Mouse (Mus musculus): ENCODE results near the gene Kcnh8. TPM values are rescaled to one million over a fixed set of nuclear protein-coding genes. Genes with fewer than 3 reads are reported as not detected.

The Kcnh8 gene
- polyA plus RNA-seq, 1 experiment from 2014 or later: 3.8 TPM

DNA sequence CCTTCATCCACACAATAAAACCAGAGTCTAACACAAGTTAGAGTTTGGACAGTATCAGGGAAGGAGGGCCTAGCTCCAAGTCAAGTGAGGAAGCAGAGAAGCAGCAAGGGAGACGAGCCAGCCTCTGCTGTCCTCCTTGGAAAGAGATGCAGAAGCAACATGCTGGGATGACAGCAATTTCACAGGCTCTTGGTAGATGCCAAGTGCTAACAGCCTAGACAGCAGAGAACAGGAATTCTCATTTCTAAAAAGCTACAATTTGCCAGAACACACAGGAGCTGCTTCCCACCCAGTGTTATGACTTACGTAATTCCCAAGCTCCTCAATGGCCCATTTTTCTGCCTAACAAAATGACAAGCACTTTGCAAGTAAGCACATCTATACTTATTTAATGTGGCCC, 277.5 kb downstream of the Kcnh8 start:
- H3K9ac ChIP-seq: no peak overlapping the region
- H3K4me1 ChIP-seq: no peaks in the 10 kb centered on the region
- 73% methylated on average over 2 of the region's 2 CpGs for WGBS
- no peak overlapping the region for H3K4me2 ChIP-seq (replicated peaks)
- H3K27me3 ChIP-seq (replicated peaks): no peaks in the 10 kb centered on the region
- H3K9me3 ChIP-seq: no peaks in the 10 kb centered on the region
- H3K4me3 ChIP-seq: no peak overlapping the region
- ATAC-seq (ENCODE audit: low FRiP score, low read depth): no peak
- H3K27ac ChIP-seq: no peak overlapping the region
- no peaks in the 10 kb centered on the region for H3K36me3 ChIP-seq

DNA sequence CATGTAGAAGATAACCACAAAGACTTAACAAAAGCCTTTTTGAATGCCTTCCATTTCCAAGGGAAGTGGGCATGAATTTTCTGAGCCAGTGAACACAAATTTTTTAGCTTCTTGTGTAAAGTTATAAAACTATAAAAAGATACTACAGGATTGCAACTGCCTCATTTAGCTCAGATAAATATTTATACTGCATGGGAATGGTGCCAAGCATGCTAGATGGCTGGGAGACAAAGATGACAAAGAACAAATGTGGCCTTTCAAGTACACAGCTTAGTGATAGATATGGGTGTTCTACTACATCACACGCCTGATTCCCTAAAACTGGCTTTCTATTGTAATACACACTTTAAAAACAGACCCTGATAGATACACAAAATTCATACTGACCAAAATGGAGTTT, 282.7 kb downstream of the Kcnh8 start:
- Histone ChIP-seq H3K4me1 (no peaks in the 10 kb centered on the region), H3K27ac (no peak overlapping the region), H3K9ac (no peak overlapping the region), H3K4me2 (replicated peaks) (no peak overlapping the region), H3K4me3 (no peak overlapping the region), H3K36me3 (no peaks in the 10 kb centered on the region), H3K9me3 (no peaks in the 10 kb centered on the region), H3K27me3 (replicated peaks) (no peaks in the 10 kb centered on the region)
- ATAC-seq (ENCODE audit: low FRiP score, low read depth): no peak
- 83% methylated on average over 1 of the region's 1 CpGs for WGBS

DNA sequence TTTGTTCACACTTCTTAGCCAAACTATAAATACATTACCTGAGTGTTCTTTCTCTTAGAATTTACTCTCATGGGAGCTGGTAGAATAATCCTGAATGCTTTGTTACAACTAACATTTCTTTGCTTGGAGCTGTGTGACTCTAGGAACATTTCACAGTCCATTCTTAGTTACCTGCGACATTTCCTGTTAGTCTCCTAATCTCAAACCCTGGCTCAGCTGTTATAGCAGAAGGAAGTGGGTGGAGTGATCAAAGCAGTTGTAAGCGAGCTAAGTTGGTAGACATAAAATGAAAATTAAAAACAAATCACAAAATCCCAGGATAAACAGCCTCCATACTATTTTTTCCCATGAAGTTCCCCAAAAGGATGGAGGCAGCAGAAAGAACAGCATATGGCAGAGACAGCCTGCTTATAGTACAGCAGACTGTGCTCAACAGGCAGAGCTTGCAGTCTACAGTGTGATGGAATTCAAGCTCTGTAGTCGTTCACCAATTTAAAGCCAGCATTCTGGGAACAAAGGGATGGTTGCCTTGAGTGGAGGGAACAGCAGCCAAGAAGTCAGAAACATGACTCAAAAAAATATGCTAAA, 318.1 kb downstream of the Kcnh8 start:
- ATAC-seq (ENCODE audit: low FRiP score, low read depth): no peak
- H3K9me3 ChIP-seq: no peaks in the 10 kb centered on the region
- H3K4me3 ChIP-seq: no peak overlapping the region
- H3K9ac ChIP-seq: no peak overlapping the region
- H3K27ac ChIP-seq: no peak overlapping the region
- H3K4me2 ChIP-seq (replicated peaks): no peak overlapping the region
- no peaks in the 10 kb centered on the region for H3K36me3 ChIP-seq
- 72% methylated on average over 3 of the region's 3 CpGs for WGBS
- H3K27me3 ChIP-seq (replicated peaks): no peaks in the 10 kb centered on the region
- no peaks in the 10 kb centered on the region for H3K4me1 ChIP-seq

DNA sequence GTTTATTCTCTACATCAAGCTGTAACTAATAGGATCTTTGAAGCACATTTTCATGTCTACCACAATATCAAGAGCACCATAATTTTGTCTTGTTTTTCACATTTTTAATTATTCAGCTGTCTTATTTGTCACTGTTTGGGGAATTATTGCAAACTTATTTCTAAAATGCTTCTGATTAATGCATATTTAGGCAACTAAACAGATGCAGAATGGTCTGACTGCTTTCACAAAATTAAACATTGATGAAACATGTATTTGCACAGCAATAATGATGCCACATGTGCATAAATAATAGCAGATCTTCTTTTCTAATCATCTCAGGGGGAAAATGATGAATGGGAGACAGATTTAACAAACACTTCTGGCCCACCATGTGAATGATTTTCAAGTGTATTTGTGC, 341.5 kb downstream of the Kcnh8 start:
- Histone ChIP-seq H3K4me2 (replicated peaks) (no peak overlapping the region), H3K27ac (no peak overlapping the region), H3K4me3 (no peak overlapping the region), H3K4me1 (no peaks in the 10 kb centered on the region), H3K27me3 (replicated peaks) (no peaks in the 10 kb centered on the region), H3K9me3 (no peaks in the 10 kb centered on the region), H3K9ac (no peak overlapping the region), H3K36me3 (no peaks in the 10 kb centered on the region)
- no peak for ATAC-seq (ENCODE audit: low FRiP score, low read depth)

- H3K4me1 ChIP-seq: no peaks in the 10 kb centered on the region
- no peak overlapping the region for H3K27ac ChIP-seq
- no peak overlapping the region for H3K4me2 ChIP-seq (replicated peaks)
- H3K9me3 ChIP-seq: no peaks in the 10 kb centered on the region
- H3K4me3 ChIP-seq: no peak overlapping the region
- ATAC-seq (ENCODE audit: low FRiP score, low read depth): no peak
- 50% methylated on average over 1 of the region's 1 CpGs for WGBS
- no peaks in the 10 kb centered on the region for H3K27me3 ChIP-seq (replicated peaks)
- 0 out of 2 replicates have a peak, but pooled peaks cover 1% of the 10 kb centered on the region for H3K36me3 ChIP-seq
- H3K9ac ChIP-seq: no peak overlapping the region
These were observed 370.2 kb downstream of the Kcnh8 start for GRCm38 (mm10) chr17:52972735-52973134.

DNA sequence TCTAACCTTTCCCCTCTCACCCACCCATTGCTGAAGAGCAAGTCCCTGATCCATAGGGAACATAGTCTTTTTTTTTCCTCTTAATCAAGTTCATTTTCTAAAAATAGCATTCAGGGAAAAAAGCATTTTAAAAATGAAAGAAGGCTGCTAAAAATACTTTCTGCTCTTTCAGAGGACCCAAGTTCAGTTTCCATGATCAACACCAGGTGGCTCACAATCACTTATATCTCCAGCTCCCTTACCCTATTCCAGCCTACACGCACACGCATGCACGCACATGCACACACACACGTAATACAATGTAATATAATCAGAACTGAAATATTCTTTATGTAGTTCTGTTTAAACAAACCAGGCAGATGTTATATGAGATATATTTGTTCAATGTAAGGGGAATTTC, 378.4 kb downstream of the Kcnh8 start:
- no peaks in the 10 kb centered on the region for H3K4me1 ChIP-seq
- no peak overlapping the region for H3K27ac ChIP-seq
- H3K36me3 ChIP-seq: 0 out of 2 replicates have a peak, but pooled peaks cover 5% of the 10 kb centered on the region
- H3K27me3 ChIP-seq (replicated peaks): no peaks in the 10 kb centered on the region
- H3K4me2 ChIP-seq (replicated peaks): no peak overlapping the region
- H3K9ac ChIP-seq: no peak overlapping the region
- ATAC-seq (ENCODE audit: low FRiP score, low read depth): no peak
- WGBS: 92% methylated on average over 4 of the region's 4 CpGs
- no peak overlapping the region for H3K4me3 ChIP-seq
- no peaks in the 10 kb centered on the region for H3K9me3 ChIP-seq

Measured in neural tube, embryonic 12.5 days (tissue).